Mouse (Mus musculus) ovary, adult 10 weeks (tissue): ENCODE results near the gene Olfr1434. TPM values are rescaled to one million over a fixed set of nuclear protein-coding genes. Genes with fewer than 3 reads are reported as not detected.

ENCODE experiments used
- polyA plus RNA-seq: library from polyadenylated mRNA; stranded (reverse); fragments of 350-450 nt; fragmentation: Illumina TruSeq; extraction: RNeasy Lipid Tissue Mini Kit (QIAGEN cat#74804); gene quantifications from one replicate; pipeline ENCODE4 v1.2.3, GENCODE M21; 2014

Olfr1434 gene
- not detected for polyA plus RNA-seq

GRCm38 (mm10) chr19:12279554-12279953 lies at the start of gene Olfr1434:
Gene Olfr1434 (plus strand): TSS chr19:12279854.

GRCm38 (mm10) chr19:12232496-12232895 lies 47.2 kb upstream of the Olfr1434 start, which contains the start of gene Olfr1432:
Gene Olfr1432 (minus strand): TSS chr19:12232596.

GRCm38 (mm10) chr19:12241559-12241958 lies 38.1 kb upstream of the Olfr1434 start, which contains the start of gene Olfr262:
Gene Olfr262 (minus strand): TSS chr19:12241659.

GRCm38 (mm10) chr19:12260732-12261131 lies 18.9 kb upstream of the Olfr1434 start, which contains the start of gene Olfr235:
Gene Olfr235 (plus strand): TSS chr19:12261032.

GRCm38 (mm10) chr19:12299030-12299429 lies 19.4 kb downstream of the Olfr1434 start, which contains the start of gene Olfr1436:
Gene Olfr1436 (minus strand): TSS chr19:12299130.

GRCm38 (mm10) chr19:12325001-12325400 lies 45.3 kb downstream of the Olfr1434 start, which contains the start of gene Olfr1437:
Gene Olfr1437 (minus strand): TSS chr19:12325101.

Other genes starting within 250 kb of the Olfr1434 start
- gene Olfr1423, start 238.5 kb upstream of the Olfr1434 start, polyA plus RNA-seq: not detected
- not detected for gene Olfr1424, start 217.2 kb upstream of the Olfr1434 start, polyA plus RNA-seq
- not detected for gene Olfr1425, start 202.1 kb upstream of the Olfr1434 start, polyA plus RNA-seq
- gene Olfr1426, start 187.8 kb upstream of the Olfr1434 start, polyA plus RNA-seq: not detected
- not detected for gene Olfr1427, start 176.5 kb upstream of the Olfr1434 start, polyA plus RNA-seq
- gene Olfr1428, start 164.0 kb upstream of the Olfr1434 start, polyA plus RNA-seq: not detected
- gene Olfr76, start 156.7 kb upstream of the Olfr1434 start, polyA plus RNA-seq: not detected
- gene Olfr1555-ps1, start 109.7 kb upstream of the Olfr1434 start, polyA plus RNA-seq: not detected
- not detected for gene Olfr1431, start 79.2 kb upstream of the Olfr1434 start, polyA plus RNA-seq
- gene Olfr1432, start 47.3 kb upstream of the Olfr1434 start, polyA plus RNA-seq: not detected
- not detected for gene Olfr262, start 38.2 kb upstream of the Olfr1434 start, polyA plus RNA-seq
- gene Olfr235, start 18.8 kb upstream of the Olfr1434 start, polyA plus RNA-seq: not detected
- not detected for gene Olfr1436, start 19.3 kb downstream of the Olfr1434 start, polyA plus RNA-seq
- not detected for gene Olfr1437, start 45.2 kb downstream of the Olfr1434 start, polyA plus RNA-seq
- not detected for gene Olfr1438-ps1, start 56.1 kb downstream of the Olfr1434 start, polyA plus RNA-seq
- gene Olfr1440, start 107.4 kb downstream of the Olfr1434 start, polyA plus RNA-seq: not detected
- not detected for gene Olfr1441, start 137.6 kb downstream of the Olfr1434 start, polyA plus RNA-seq
- not detected for gene Pfpl, start 148.1 kb downstream of the Olfr1434 start, polyA plus RNA-seq
- gene Mpeg1, start 180.9 kb downstream of the Olfr1434 start, polyA plus RNA-seq: 117 TPM
- gene Dtx4, start 221.6 kb downstream of the Olfr1434 start, polyA plus RNA-seq: 65.7 TPM